Mouse (Mus musculus): ENCODE results near the gene Tpi1.

Gene Tpi1

GRCm38 (mm10) chr6:124808358-124809012 is 5.6 kb downstream of the Tpi1 start, which contains the start of gene Spsb2:
TSS of gene Spsb2 (plus strand) at chr6:124808661.
- peak; percentile 81 to 92 for DNase-seq

GRCm38 (mm10) chr6:124807986-124808357 is 6.1 kb downstream of the Tpi1 start:
- DNase-seq: no peak

DNA sequence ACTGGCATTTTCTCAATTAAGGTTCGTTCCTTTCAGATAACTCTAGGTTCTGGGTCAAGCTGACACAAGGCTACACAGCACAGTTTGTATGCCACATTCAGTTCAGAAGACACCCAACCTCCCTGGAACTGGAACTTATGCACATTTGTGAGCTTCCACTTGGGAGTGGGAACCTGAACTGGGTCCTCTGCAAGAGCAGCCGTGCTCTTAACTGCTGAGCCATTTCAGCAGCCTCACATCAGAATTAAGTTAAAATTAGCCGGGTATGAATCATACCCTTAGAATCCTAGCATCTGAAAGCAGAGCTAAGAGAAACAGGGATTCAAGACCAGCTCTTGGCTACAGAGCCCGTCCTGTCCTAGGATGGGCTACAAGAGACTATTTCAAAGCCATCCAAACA is 6.7 kb downstream of the Tpi1 start:
- no peak for DNase-seq

DNA sequence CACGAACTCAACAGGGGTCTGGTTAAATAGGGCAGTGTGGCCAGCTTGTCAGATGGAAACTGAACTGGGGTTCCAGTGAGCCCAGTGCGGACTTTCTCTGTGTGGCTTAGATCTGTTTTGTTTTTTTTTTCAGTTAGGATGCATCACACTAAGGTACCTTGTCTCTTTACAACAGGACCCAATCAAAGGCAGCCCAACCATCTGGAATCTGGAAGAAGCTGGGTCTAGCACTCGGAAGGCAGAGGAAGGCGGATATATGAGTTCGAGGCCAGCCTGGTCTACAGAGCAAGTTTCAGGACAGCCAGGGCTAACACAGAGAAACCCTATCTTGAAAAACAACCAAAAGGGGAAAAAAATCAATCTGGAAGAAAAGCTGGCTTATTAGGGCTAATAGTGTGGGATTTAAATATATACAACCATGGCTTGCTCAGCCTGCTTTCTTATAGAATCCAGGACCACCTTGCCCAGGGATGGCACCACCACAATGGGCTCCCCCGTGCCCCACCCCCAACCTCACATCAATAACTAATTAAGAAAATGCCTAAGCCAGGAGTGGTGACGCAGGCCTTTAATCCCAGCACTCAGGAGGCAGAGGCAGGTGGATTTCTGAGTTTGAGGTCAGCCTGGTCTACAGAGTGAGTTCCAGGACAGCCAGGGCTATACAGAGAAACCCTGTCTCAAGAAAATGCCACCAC is 7.5 kb downstream of the Tpi1 start:
- no peak for DNase-seq

- DNase-seq: peak; percentile 99
Observed at GRCm38 (mm10) chr6:124805341-124806321, 8.5 kb downstream of the Tpi1 start.

- DNase-seq: peak in 1 of 2 experiments; percentile 6
Observed at GRCm38 (mm10) chr6:124804341-124804740, 9.8 kb downstream of the Tpi1 start.

DNA sequence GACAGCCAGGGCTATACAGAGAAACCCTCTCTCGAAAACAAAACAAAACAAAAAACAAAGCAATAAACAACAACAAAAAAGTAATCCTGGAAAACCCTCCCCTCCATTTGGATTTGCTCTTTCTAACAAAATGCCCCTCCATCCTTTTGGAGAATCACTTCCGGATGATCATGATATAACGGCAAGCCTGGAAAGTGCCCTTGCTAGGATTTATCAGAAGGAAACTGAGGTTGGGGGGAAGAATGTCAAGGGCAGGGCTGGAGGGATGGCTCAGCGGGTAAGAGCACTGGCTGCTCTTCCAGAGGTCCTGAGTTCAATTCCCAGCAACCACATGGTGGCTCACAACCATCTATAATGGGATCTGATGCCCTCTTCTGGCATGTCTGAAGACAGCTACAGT is 10.4 kb downstream of the Tpi1 start:
- peak in 1 of 2 experiments; percentile 16 for DNase-seq

GRCm38 (mm10) chr6:124803061-124803460 is 11.0 kb downstream of the Tpi1 start:
- peak in 1 of 2 experiments; percentile 4 for DNase-seq

GRCm38 (mm10) chr6:124802400-124802799 is 11.7 kb downstream of the Tpi1 start:
- peak in 1 of 2 experiments; percentile 32 for DNase-seq

- DNase-seq: no peak
Observed at GRCm38 (mm10) chr6:124796200-124796599, 17.9 kb downstream of the Tpi1 start.

GRCm38 (mm10) chr6:124795781-124796180 is 18.3 kb downstream of the Tpi1 start:
- peak; percentile 49 to 53 for DNase-seq

- DNase-seq: peak in 1 of 2 experiments; percentile 40
Observed at GRCm38 (mm10) chr6:124791911-124792310, 22.2 kb downstream of the Tpi1 start.

DNA sequence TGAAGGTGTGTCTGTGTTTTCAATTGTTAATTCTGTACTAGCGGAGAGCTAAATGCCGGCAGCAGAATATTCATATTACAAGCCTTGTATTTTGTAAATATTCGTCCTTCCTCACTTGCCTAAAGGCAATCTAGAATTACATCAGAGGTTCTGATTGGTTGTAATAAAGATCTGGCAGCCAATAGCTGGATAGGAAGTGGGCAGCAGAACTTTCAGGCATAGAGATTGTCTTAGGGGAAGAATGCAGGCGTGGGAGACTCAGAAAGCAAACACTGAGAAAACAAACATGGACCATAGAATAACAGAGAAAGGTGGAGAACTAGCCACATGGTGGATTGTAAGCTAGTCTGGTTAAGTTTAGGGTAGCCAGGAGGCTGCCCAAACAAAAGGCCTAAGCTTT is 24.0 kb downstream of the Tpi1 start:
- DNase-seq: no peak

GRCm38 (mm10) chr6:124789519-124789918 is 24.6 kb downstream of the Tpi1 start:
- DNase-seq: peak in 1 of 2 experiments; percentile 43

DNA sequence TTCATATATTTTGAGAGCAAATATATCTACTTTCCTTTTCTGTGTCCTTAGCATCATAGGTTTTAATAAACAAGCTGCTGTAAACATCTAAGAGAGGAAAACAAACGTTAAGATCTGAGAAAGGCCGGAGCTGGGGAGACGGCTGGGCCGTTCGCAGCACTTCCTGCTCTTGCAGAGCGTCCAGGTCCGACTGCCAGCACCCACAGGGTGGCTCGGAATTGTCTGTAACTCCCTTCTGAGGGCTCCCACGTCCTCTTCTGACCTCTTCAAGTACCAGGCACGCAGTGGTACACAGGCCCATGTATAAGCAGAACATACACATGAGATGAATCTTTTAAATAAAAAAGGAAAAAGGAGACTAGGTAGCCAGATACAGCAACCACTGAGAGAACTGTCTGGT is 26.4 kb downstream of the Tpi1 start:
- DNase-seq: no peak

DNA sequence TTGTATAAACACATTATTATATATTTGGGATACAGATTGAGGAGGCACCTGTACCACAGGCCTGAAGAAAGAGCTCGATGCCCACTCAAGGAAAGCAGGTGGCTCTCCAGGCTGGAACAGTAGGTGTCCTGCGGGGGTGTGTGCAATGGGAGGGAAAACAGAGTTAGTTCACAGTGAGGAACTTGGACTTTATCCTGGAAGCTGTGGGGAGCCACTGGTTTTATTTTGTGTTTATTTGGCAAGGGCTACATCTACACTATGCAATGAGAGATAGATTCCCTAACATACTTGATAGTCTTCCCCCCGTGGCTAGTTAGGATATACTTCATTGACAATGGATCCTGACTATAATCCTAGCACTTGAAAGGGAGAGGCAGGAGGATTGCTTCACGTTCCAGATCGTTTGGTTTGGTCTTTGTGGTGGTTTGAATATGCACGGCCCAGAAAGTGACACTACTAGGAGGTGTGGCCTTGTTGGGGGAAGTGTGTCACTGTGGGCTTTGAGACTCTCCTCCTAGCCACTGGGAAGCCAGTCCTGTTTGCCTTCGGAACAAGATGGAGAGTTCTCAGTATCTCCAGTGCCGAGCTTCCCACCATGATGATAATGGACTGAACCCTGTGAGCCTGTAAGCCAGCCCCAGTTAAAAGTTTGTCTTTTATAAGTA is 27.2 kb downstream of the Tpi1 start:
- DNase-seq: peak; percentile 39 to 70

DNA sequence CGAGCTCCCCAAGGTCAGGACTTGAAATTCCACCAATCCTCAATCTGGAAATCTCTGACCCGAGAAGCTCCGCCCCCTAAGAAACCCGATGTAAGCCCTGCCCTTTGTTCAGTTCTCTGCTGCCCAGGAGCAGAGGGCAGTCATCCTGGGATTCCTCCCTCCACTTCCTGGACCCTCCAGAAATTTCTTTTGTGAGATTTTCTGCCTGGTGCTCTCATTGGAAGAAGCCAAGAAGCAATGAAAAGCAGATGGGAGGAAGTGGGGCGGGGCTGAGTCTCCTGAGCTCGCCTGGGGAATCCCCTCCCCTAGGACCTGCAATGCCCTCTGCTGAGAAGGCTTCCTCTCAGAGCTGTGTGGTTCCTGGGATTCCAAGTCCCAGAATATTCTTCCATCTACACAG is 31.7 kb downstream of the Tpi1 start:
- peak; percentile 56 to 65 for DNase-seq

DNA sequence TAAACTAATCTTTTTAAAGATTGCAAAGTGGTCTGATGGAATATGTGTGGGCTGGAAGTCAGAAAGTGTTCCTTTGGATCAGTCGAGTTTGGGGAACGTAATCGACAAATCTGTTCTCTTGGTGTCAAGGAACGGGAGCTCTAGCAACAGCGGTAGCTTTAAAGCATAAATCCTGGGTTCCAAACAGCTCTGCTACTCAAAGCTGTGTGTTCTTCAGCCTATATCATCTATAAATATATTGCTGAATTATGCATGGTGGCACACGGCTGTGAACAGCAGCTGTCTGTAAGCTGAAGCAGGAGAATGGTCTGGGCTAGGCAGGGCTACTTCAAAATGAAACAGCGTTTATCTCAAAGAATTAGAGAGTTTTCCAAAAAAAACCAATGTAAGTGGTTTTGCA is 33.2 kb downstream of the Tpi1 start:
- no peak for DNase-seq

DNA sequence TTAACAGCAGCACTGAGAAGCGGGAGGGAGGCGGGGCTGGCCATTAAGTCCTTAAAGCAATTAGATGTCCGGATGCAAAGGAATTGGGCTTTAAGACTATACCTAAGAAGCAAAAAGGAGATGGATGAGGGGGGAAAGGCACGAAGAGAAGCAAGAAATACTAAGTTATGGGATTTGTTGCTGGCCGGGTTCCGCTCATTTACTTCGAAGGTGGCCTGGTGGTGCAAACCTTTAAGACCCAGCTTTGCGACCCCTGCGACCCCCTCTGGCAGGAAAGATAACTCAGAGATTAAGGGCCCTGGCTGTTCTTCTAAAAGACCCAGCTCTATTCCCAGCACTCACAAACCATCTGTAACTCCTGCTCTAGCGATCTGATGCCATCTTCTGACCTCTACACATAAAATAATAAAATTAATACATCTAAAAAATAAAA is 34.1 kb downstream of the Tpi1 start:
- peak; percentile 53 to 59 for DNase-seq

GRCm38 (mm10) chr6:124779222-124779983 is 34.7 kb downstream of the Tpi1 start, which contains the start of gene Lrrc23:
TSS of gene Lrrc23 (minus strand) at chr6:124779727.
- peak; percentile 52 to 57 for DNase-seq

GRCm38 (mm10) chr6:124770511-124770910 is 43.6 kb downstream of the Tpi1 start:
- no peak for DNase-seq

- DNase-seq: no peak
Observed at GRCm38 (mm10) chr6:124770013-124770412, 44.1 kb downstream of the Tpi1 start.

Data from kidney, postnatal 25 days (tissue).